Mouse (Mus musculus): ENCODE data around the gene Exosc2.

- no peak for TF ChIP-seq CTCF (IDR thresholded peaks at IDR 0.05; ENCODE audit: low read depth, low read length)
- no peak for TF ChIP-seq POLR2A (IDR thresholded peaks at IDR 0.05; ENCODE audit: extremely low read depth, insufficient read depth, low read length)
Measured at GRCm38 (mm10) chr2:31678641-31679040, 8.1 kb downstream of the Exosc2 start.

Measured in liver, adult 2 months (tissue).